Comparison of ENCODE assay signal across 13 mouse cellular contexts in the genomic region with DNA sequence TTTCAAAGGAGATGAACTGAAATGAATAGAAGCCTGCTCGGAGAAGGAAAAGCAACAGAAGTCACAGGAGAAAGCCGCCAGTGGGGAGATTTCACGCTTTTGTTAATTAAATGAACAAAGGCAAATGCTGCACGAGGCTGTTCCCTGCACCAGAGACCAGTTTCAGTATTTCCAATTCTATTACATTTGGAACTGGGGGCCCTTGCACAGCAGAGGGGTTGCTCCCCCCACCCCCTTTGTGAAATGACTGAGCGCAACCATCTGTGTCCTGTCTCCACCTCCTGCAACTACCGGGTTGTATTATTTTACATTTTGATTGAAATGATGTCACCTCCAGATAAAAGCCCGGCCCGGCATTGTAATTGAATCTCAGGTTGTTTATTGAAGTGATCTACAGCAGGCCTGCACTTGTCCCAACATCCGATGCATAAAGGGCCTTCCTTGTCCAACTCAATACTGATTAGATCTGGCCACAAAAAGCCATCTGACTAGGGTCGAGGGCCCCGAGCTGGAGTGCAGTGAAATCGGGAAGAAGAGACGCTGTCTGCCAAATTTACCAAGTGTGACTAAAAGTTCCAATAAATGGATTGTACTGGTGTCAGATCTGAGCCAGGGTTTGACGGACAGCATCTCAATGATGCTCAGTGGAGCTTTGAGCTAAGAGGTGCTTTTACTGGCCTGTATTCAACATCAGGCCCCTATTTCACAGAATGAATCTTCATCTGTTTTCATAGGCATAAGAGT.
A peak's percentile ranks its signal among the peaks of the same experiment; 100 is the strongest.
DNase-seq lines count a peak whose midpoint lies in the region; ATAC-seq lines count a peak whose summit lies in the region.
"Had no signal": no experiment of that assay in that cellular context is flagged by ENCODE, and none has a peak within 500 bp of the region (broad histone marks: within the 10 kb centered on the region; RNA-seq: fewer than 3 reads in every experiment).

No protein-coding gene starts in this region.

- no peak overlapping the region for H3K4me3 ChIP-seq in embryonic facial prominence, embryonic 10.5 days
- H3K4me3 ChIP-seq in hindbrain, embryonic 13.5 days, result no peak overlapping the region
- no peak overlapping the region for H3K4me3 ChIP-seq in midbrain, embryonic 15.5 days
- no peak overlapping the region for H3K4me3 ChIP-seq in heart, embryonic 12.5 days
- H3K4me3 ChIP-seq: kidney, embryonic 15.5 days had no signal

- 63% methylated on average over 14 of the region's 14 CpGs for WGBS in embryonic facial prominence, embryonic 10.5 days
- WGBS in hindbrain, embryonic 13.5 days, result 23% methylated on average over 14 of the region's 14 CpGs
- 18% methylated on average over 14 of the region's 14 CpGs for WGBS in midbrain, embryonic 15.5 days
- WGBS in heart, embryonic 12.5 days, result 74% methylated on average over 14 of the region's 14 CpGs

- H3K9me3 ChIP-seq in embryonic facial prominence, embryonic 10.5 days, result no peaks in the 10 kb centered on the region
- H3K9me3 ChIP-seq in hindbrain, embryonic 13.5 days, result no peaks in the 10 kb centered on the region
- no peaks in the 10 kb centered on the region for H3K9me3 ChIP-seq in midbrain, embryonic 15.5 days
- H3K9me3 ChIP-seq in heart, embryonic 12.5 days (replicated peaks), result no peaks in the 10 kb centered on the region
- H3K9me3 ChIP-seq: kidney, embryonic 15.5 days had no signal

- peak; percentile 19 to 30 for DNase-seq in layer of hippocampus, postnatal 10 days (ENCODE audit: low spot score in 2 of 2)
- no peak for DNase-seq in layer of hippocampus, adult 18-20 months (ENCODE audit: low spot score in 2 of 2)
- DNase-seq in embryonic facial prominence, embryonic 10.5 days (ENCODE audit: low spot score), result peak; percentile 10
- no peak for DNase-seq in c-Kit-positive CD71-positive TER-119-positive erythroid progenitor cells, embryonic 14.5 days (ENCODE audit: low spot score)
- DNase-seq in gastrocnemius, adult 8-10 months (ENCODE audit: low spot score in 2 of 2), result no peak
- DNase-seq: adrenal gland, adult 8-10 months; lung, adult 2 months; right cerebral cortex, postnatal 25 days; thymus, postnatal 14 days had no signal

- no peak overlapping the region for H3K9ac ChIP-seq in hindbrain, embryonic 13.5 days
- H3K9ac ChIP-seq in midbrain, embryonic 15.5 days, result no peak overlapping the region
- no peak overlapping the region for H3K9ac ChIP-seq in heart, embryonic 12.5 days
- H3K9ac ChIP-seq: kidney, embryonic 15.5 days had no signal

- ATAC-seq in hindbrain, embryonic 13.5 days (ENCODE audit: low FRiP score), result peak; percentile 86
- ATAC-seq in midbrain, embryonic 15.5 days (replicated peaks), result peak; percentile 82
- no peak for ATAC-seq in heart, embryonic 12.5 days (ENCODE audit: insufficient number of reproducible peaks, low FRiP score)

- H3K27me3 ChIP-seq in embryonic facial prominence, embryonic 10.5 days (replicated peaks; ENCODE audit: low read depth, poor library complexity, severe bottlenecking), result no peaks in the 10 kb centered on the region
- peaks cover 39% of the 10 kb centered on the region for H3K27me3 ChIP-seq in hindbrain, embryonic 13.5 days
- peaks cover 12% of the 10 kb centered on the region; the same call in 1 of the 2 replicates for H3K27me3 ChIP-seq in midbrain, embryonic 15.5 days (replicated peaks)
- no peaks in the 10 kb centered on the region for H3K27me3 ChIP-seq in heart, embryonic 12.5 days (replicated peaks)

- H3K27ac ChIP-seq in embryonic facial prominence, embryonic 10.5 days (replicated peaks), result no peak overlapping the region
- peak overlapping the region; percentile 69 for H3K27ac ChIP-seq in hindbrain, embryonic 13.5 days
- H3K27ac ChIP-seq in midbrain, embryonic 15.5 days, result no peak overlapping the region
- no peak overlapping the region for H3K27ac ChIP-seq in heart, embryonic 12.5 days (ENCODE audit: poor library complexity, severe bottlenecking)
- H3K27ac ChIP-seq: kidney, embryonic 15.5 days had no signal

- no peaks in the 10 kb centered on the region for H3K36me3 ChIP-seq in embryonic facial prominence, embryonic 10.5 days (replicated peaks)
- H3K36me3 ChIP-seq in hindbrain, embryonic 13.5 days, result no peaks in the 10 kb centered on the region
- H3K36me3 ChIP-seq in midbrain, embryonic 15.5 days (replicated peaks), result no peaks in the 10 kb centered on the region
- H3K36me3 ChIP-seq in heart, embryonic 12.5 days, result no peaks in the 10 kb centered on the region
- H3K36me3 ChIP-seq: kidney, embryonic 15.5 days had no signal

- peaks cover 6% of the 10 kb centered on the region; the same call in 1 of the 2 replicates for H3K4me1 ChIP-seq in embryonic facial prominence, embryonic 10.5 days
- H3K4me1 ChIP-seq in hindbrain, embryonic 13.5 days (replicated peaks), result peaks cover 15% of the 10 kb centered on the region
- H3K4me1 ChIP-seq in midbrain, embryonic 15.5 days, result peaks cover 10% of the 10 kb centered on the region
- no peaks in the 10 kb centered on the region for H3K4me1 ChIP-seq in heart, embryonic 12.5 days (replicated peaks)
- H3K4me1 ChIP-seq: kidney, embryonic 15.5 days had no signal

- H3K4me2 ChIP-seq in hindbrain, embryonic 13.5 days, result no peak overlapping the region
- H3K4me2 ChIP-seq in midbrain, embryonic 15.5 days, result no peak overlapping the region
- H3K4me2 ChIP-seq in heart, embryonic 12.5 days, result no peak overlapping the region
- H3K4me2 ChIP-seq: kidney, embryonic 15.5 days had no signal

Comparison
In these comparisons a context has a peak if more than half of its experiments do, and no peak if none do; other contexts are left out.
1. DNase-seq: peak in layer of hippocampus, postnatal 10 days (2 of 2) and embryonic facial prominence, embryonic 10.5 days (single experiment); none in layer of hippocampus, adult 18-20 months (0 of 2), c-Kit-positive CD71-positive TER-119-positive erythroid progenitor cells, embryonic 14.5 days (single experiment) and gastrocnemius, adult 8-10 months (0 of 2).